Mouse (Mus musculus): ENCODE measurements around the gene Kif2c. TPM values are rescaled to one million over a fixed set of nuclear protein-coding genes. Genes with fewer than 3 reads are reported as not detected.

Kif2c gene
- total and polyA plus RNA-seq, 3 experiments = 32.6 to 45.1 TPM; not detected in 1

GRCm38 (mm10) chr4:117156372-117156771 lies 26.1 kb downstream of the Kif2c start:
- peaks cover 0 to 18% of the 10 kb centered on the region in 2 experiments; a peak in 2 of 4 replicates for H3K4me1 ChIP-seq (ENCODE audit: control insufficient read depth in 1 of 2, insufficient read depth in 2 of 2, low read length in 2 of 2)
- H3K36me3 ChIP-seq (ENCODE audit: control insufficient read depth in 1 of 2, insufficient read depth in 2 of 2, low read length in 2 of 2) = peaks cover 16 to 19% of the 10 kb centered on the region in 2 experiments
- H3K9ac ChIP-seq (ENCODE audit: control insufficient read depth, low read depth, low read length, poor library complexity, severe bottlenecking) = peak overlapping the region; percentile 61
- peak; percentile 41 for DNase-seq (ENCODE audit: low read depth, low spot score)
- H3K27me3 ChIP-seq (ENCODE audit: control insufficient read depth in 1 of 2, insufficient read depth in 2 of 2, low read length in 2 of 2) = no peaks in the 10 kb centered on the region
- H3K4me3 ChIP-seq (ENCODE audit: control insufficient read depth in 1 of 2, insufficient read depth in 1 of 2, low read depth in 2 of 2, low read length in 2 of 2) = peak overlapping the region; percentile 63 to 97
- peak overlapping the region; percentile 33 for H3K27ac ChIP-seq (ENCODE audit: control insufficient read depth, low read depth, low read length)
- no peak for TF ChIP-seq RAD21 (IDR thresholded peaks at IDR 0.05; ENCODE audit: low read depth, low read length)
- TF ChIP-seq ZNF384 (IDR thresholded peaks at IDR 0.05; ENCODE audit: low read depth, low read length) = peak; percentile 5; the same call in 1 of the 2 replicates
- no peak for TF ChIP-seq TCF12 (IDR thresholded peaks at IDR 0.05; ENCODE audit: low read depth, low read length)
- H3K79me2 ChIP-seq (ENCODE audit: control insufficient read depth, insufficient read depth, low read length, poor library complexity) = peaks cover 38% of the 10 kb centered on the region
- H3K9me3 ChIP-seq (replicated peaks; ENCODE audit: insufficient read depth, low read length) = no peaks in the 10 kb centered on the region

- Histone ChIP-seq H3K4me3 (ENCODE audit: control insufficient read depth in 1 of 2, insufficient read depth in 1 of 2, low read depth in 2 of 2, low read length in 2 of 2) (peak within 1 kb of the TSS; percentile 63 to 97), H3K27me3 (ENCODE audit: control insufficient read depth in 1 of 2, insufficient read depth in 2 of 2, low read length in 2 of 2) (no peaks in the 10 kb centered on the region), H3K79me2 (ENCODE audit: control insufficient read depth, insufficient read depth, low read length, poor library complexity) (peaks cover 38% of the 10 kb centered on the region), H3K4me1 (ENCODE audit: control insufficient read depth in 1 of 2, insufficient read depth in 2 of 2, low read length in 2 of 2) (peaks cover 0 to 18% of the 10 kb centered on the region in 2 experiments; a peak in 2 of 4 replicates), H3K27ac (ENCODE audit: control insufficient read depth, low read depth, low read length) (peak within 1 kb of the TSS; percentile 74), H3K9ac (ENCODE audit: control insufficient read depth, low read depth, low read length, poor library complexity, severe bottlenecking) (peak within 1 kb of the TSS; percentile 99), H3K9me3 (replicated peaks; ENCODE audit: insufficient read depth, low read length) (no peaks in the 10 kb centered on the region), H3K36me3 (ENCODE audit: control insufficient read depth in 1 of 2, insufficient read depth in 2 of 2, low read length in 2 of 2) (peaks cover 16 to 19% of the 10 kb centered on the region in 2 experiments)
- TF ChIP-seq SIN3A (IDR thresholded peaks at IDR 0.05; ENCODE audit: low read length) (no peak; the same call in 1 of the 2 replicates), POLR2AphosphoS5 (IDR thresholded peaks at IDR 0.05; ENCODE audit: borderline replicate concordance, low read depth, low read length) (peak; percentile 53; the same call in 1 of the 2 replicates), TCF12 (IDR thresholded peaks at IDR 0.05; ENCODE audit: low read depth, low read length) (peak; percentile 84), SMC3 (IDR thresholded peaks at IDR 0.05; ENCODE audit: low read depth, low read length) (no peak), CHD2 (IDR thresholded peaks at IDR 0.05; ENCODE audit: low read length) (no peak), NRF1 (IDR thresholded peaks at IDR 0.05; ENCODE audit: insufficient read depth, low read depth, low read length, poor library complexity, severe bottlenecking) (no peak), TAL1 (IDR thresholded peaks at IDR 0.05; ENCODE audit: low read length) (no peak), GATA1 (IDR thresholded peaks at IDR 0.05; ENCODE audit: low read depth, low read length) (no peak), TBP (IDR thresholded peaks at IDR 0.05; ENCODE audit: low read depth, low read length) (peak; percentile 89), MYB (IDR thresholded peaks at IDR 0.05; ENCODE audit: low read depth, low read length) (no peak), RCOR1 (IDR thresholded peaks at IDR 0.05; ENCODE audit: low read depth, low read length) (no peak), MXI1 (IDR thresholded peaks at IDR 0.05; ENCODE audit: low read depth, low read length) (peak; percentile 57), MAFK (IDR thresholded peaks at IDR 0.05; ENCODE audit: borderline replicate concordance, low read depth, low read length) (no peak), MAX (IDR thresholded peaks at IDR 0.05; ENCODE audit: low read length) (peak; percentile 84), NELFE (IDR thresholded peaks at IDR 0.05; ENCODE audit: low read depth, low read length) (peak; percentile 98), RAD21 (IDR thresholded peaks at IDR 0.05; ENCODE audit: low read depth, low read length) (no peak), MYC (IDR thresholded peaks at IDR 0.05; ENCODE audit: low read depth, low read length) (peak; percentile 79), MEF2A (IDR thresholded peaks at IDR 0.05; ENCODE audit: extremely low read depth, insufficient replicate concordance, low read depth, low read length, poor library complexity, severe bottlenecking) (no peak), USF2 (IDR thresholded peaks at IDR 0.05; ENCODE audit: borderline replicate concordance in 1 of 2, insufficient read depth in 1 of 2, low read depth in 1 of 2, low read length in 2 of 2) (no peak), ZC3H11A (IDR thresholded peaks at IDR 0.05; ENCODE audit: low read depth, low read length) (no peak), CTCF (IDR thresholded peaks at IDR 0.05 in 2 of 3, conservative IDR thresholded peaks at IDR 0.05 in 1 of 3; ENCODE audit: control insufficient read depth in 1 of 3, insufficient read depth in 1 of 3, low read depth in 2 of 3, low read length in 3 of 3, poor library complexity in 1 of 3, severe bottlenecking in 1 of 3) (no peak), POLR2AphosphoS2 (IDR thresholded peaks at IDR 0.05; ENCODE audit: low read length) (peak; percentile 93), JUND (IDR thresholded peaks at IDR 0.05; ENCODE audit: low read depth, low read length) (no peak), ZNF384 (IDR thresholded peaks at IDR 0.05; ENCODE audit: low read depth, low read length) (peak; percentile 78), KAT2A (conservative IDR thresholded peaks at IDR 0.05; ENCODE audit: low read depth, low read length) (peak; percentile 69), ELF1 (IDR thresholded peaks at IDR 0.05; ENCODE audit: low read depth, low read length) (peak; percentile 77), CHD1 (IDR thresholded peaks at IDR 0.05; ENCODE audit: low read depth, low read length) (0 out of 2 replicates have a peak, but pooled peaks have one; percentile 6), POLR2A (IDR thresholded peaks at IDR 0.05; ENCODE audit: control insufficient read depth in 1 of 2, insufficient read depth in 1 of 2, low read depth in 1 of 2, low read length in 2 of 2, poor library complexity in 1 of 2) (peak; percentile 92 to 96), HCFC1 (IDR thresholded peaks at IDR 0.05; ENCODE audit: low read depth, low read length) (peak; percentile 81), ZMIZ1 (IDR thresholded peaks at IDR 0.05; ENCODE audit: low read depth, low read length) (peak; percentile 97), MAZ (IDR thresholded peaks at IDR 0.05; ENCODE audit: low read depth, low read length) (no peak)
- peak; percentile 94 for DNase-seq (ENCODE audit: low read depth, low spot score)
Observed at GRCm38 (mm10) chr4:117155792-117156355, 26.6 kb downstream of the Kif2c start, which contains the start of gene Rps8. Rps8 (minus strand) TSS chr4:117156243.
